Mouse (Mus musculus): ENCODE measurements around the gene Trp53. TPM values are rescaled to one million over a fixed set of nuclear protein-coding genes. Genes with fewer than 3 reads are reported as not detected.
A peak's percentile ranks its signal among the peaks of the same experiment; 100 is the strongest.
"Not testable (repeated sequence)": the region's sequence is repeated elsewhere in the genome, so short reads cannot be mapped to it uniquely, and the experiment has no call there.

The Trp53 gene
- 10 to 100 TPM; 38.0 to 39.1 TPM for total RNA-seq (2021)

DNA sequence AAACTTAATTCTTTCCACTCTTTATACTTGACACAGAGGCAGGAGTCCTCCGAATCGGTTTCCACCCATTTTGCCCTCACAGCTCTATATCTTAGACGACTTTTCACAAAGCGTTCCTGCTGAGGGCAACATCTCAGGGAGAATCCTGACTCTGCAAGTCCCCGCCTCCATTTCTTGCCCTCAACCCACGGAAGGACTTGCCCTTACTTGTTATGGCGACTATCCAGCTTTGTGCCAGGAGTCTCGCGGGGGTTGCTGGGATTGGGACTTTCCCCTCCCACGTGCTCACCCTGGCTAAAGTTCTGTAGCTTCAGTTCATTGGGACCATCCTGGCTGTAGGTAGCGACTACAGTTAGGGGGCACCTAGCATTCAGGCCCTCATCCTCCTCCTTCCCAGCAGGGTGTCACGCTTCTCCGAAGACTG lies at the start of gene Trp53, which contains the start of gene Wrap53:
Gene Trp53, plus strand, starts transcription at position 269 of the 424 bp plus-strand sequence.
Gene Wrap53, minus strand, starts transcription at position 165 of the 424 bp plus-strand sequence.
- intact Hi-C loops (cut with DNase I) = no loop called here
- DNase-seq = peak; percentile 93

DNA sequence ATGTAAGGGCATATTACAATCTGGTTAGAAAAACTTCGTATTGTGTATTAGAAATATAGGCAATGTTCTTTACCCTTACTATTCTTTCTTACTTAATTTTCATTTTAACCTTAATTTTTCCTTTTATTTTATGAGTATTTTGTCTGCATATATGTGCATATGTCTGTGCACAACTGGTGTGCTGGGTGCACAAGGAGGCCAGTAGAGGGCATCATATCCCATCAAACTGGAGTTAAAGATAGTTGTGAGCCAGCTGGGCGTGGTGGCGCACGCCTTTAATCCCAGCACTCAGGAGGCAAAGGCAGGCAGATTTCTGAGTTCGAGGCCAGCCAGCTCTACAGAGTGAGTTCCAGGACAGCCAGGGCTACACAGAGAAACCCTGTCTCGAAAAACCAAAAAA lies 49.4 kb upstream of the Trp53 start:
- DNase-seq; intact Hi-C loops (cut with DNase I): not testable (repeated sequence)

- intact Hi-C loops (cut with DNase I) = no loop called here
- no peak for DNase-seq
These were observed 47.5 kb upstream of the Trp53 start for GRCm38 (mm10) chr11:69532480-69533150.

DNA sequence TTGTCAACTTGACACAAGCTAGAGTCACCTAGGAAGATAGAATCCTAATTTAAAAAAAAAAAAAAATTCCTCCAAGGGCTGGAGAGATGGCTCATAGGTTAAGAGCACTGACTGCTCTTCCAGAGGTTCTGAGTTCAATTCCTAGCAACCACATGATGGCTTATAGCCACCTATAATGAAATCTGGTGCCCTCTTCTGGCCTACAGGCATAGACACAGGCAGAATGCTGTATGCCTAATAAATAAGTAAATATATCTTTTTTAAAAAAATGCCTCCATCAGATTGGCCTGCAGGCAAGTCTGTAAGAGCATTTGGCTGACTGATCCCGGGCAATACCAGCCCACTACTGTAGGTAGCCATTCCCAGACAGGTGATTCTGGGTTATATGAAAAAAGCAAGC lies 45.2 kb upstream of the Trp53 start:
- intact Hi-C loops (cut with DNase I) = no loop called here
- DNase-seq = no peak

GRCm38 (mm10) chr11:69540700-69541099 lies 39.5 kb upstream of the Trp53 start:
- DNase-seq = no peak
- intact Hi-C loops (cut with DNase I) = no loop called here

DNA sequence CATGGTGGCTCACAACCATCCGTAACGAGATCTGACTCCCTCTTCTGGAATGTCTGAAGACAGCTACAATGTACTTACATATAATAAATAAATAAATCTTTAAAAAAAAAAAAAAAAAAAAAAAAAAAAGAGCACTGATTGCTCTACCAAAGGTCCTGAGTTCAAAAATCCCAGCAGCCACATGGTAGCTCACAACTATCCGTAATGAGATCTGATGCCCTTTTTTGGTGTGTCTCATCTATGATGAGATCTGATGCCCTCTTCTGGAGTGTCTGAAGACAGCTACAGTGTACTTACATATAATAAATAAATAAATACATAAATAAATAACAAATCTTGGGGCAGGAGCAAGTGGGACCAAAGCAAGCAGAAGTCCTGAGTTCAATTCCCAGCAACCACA lies 38.4 kb upstream of the Trp53 start:
- intact Hi-C loops (cut with DNase I) = not testable (repeated sequence)

DNA sequence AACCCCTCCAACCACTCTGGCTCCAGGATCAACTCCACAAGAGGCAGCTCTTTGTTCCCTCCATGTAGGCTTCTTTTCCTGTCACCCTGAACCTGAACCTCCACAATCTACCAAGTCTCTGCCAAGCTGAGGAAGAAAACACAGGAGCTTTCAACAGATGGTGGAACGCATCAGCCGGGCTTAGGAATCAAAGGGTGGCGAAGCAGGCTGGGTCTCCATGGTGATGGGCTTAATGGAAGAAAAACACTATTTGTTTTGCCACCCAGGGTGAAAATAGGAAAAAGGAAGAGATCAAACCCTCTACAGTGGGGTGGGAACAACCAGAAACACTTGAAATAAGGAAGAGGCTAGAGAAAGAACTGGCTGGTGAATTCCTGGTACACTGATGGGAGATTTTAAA lies 36.6 kb upstream of the Trp53 start:
- DNase-seq = no peak

More for the DNA sequence above, 38.4 kb upstream of the Trp53 start:
- DNase-seq = not testable (repeated sequence)

GRCm38 (mm10) chr11:69545957-69546356 lies 34.2 kb upstream of the Trp53 start:
- DNase-seq = no peak
- intact Hi-C loops (cut with DNase I) = no loop called here

More for the DNA sequence above, 36.6 kb upstream of the Trp53 start:
- intact Hi-C loops (cut with DNase I) = no loop called here

- intact Hi-C loops (cut with DNase I) = no loop called here
- peak; percentile 88 for DNase-seq
These were observed 33.6 kb upstream of the Trp53 start for GRCm38 (mm10) chr11:69546423-69547053.

- intact Hi-C loops (cut with DNase I) = no loop called here
- DNase-seq = peak; percentile 72
These were observed 33.1 kb upstream of the Trp53 start for GRCm38 (mm10) chr11:69547071-69547470.

DNA sequence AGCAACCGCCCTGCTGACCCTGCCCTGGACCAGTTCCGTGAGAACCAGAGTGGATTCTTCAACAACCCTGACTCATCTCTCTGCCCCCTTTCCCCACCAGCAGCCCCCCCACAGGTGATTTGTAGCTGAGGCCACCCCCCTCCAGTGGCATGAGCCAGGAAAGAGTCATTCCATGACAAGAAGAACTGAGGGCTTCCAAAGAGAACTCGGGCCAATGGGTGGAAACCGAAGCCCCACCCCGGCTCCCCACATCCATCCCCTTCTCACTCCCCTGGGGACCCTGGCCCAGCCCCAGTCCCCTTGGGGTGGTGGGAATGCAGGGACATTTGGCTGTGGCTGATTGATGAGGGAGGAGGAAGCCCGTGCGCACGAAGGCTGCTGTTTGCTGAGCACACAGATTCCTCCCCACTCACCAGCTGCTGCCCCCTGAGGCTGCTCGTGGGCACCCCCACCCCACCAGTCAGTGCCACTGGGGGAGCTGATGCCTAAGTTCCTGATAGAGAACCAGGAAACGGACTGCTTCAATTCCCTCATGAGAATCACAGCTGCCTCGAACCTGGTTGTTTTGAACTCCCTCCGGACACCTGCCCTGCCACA lies 31.0 kb upstream of the Trp53 start, which contains the start of gene Dnah2:
Gene Dnah2, minus strand, starts transcription at position 51 of the 597 bp plus-strand sequence.
- intact Hi-C loops (cut with DNase I) = no loop called here

DNA sequence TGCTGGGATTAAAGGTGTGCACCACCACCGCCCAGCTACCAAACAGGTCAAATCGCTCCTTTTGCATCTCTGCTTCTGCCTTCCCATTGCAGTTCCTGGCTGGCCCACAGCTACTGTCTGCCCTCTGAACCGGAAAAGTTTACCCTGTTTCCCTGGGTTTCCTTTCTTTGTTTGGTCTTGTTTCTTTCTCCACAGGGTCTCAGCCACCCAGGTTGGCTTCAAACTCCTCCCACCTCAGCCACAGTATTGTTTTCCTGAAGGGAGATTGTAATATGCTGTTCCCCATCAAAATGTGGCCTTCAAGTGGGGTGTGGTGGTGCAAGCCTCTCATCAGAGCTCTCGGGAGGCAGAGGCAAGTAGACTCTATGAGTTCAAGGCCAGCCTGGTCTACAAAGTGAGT lies 28.8 kb upstream of the Trp53 start:
- no peak for DNase-seq
- intact Hi-C loops (cut with DNase I) = no loop called here

More for the DNA sequence above, 31.0 kb upstream of the Trp53 start, which contains the start of gene Dnah2:
- no peak for DNase-seq

GRCm38 (mm10) chr11:69552622-69553340 lies 27.4 kb upstream of the Trp53 start:
- intact Hi-C loops (cut with DNase I) = no loop called here
- DNase-seq = peak; percentile 87

- intact Hi-C loops (cut with DNase I) = no loop called here
- no peak for DNase-seq
These were observed 26.8 kb upstream of the Trp53 start for GRCm38 (mm10) chr11:69553341-69553721.

- intact Hi-C loops (cut with DNase I) = no loop called here
- DNase-seq = no peak
These were observed 25.5 kb upstream of the Trp53 start for GRCm38 (mm10) chr11:69554539-69555140.

- intact Hi-C loops (cut with DNase I) = no loop called here
- DNase-seq = peak; percentile 82
These were observed 22.7 kb upstream of the Trp53 start for GRCm38 (mm10) chr11:69557381-69557958.

- intact Hi-C loops (cut with DNase I) = no loop called here
- no peak for DNase-seq
These were observed 21.4 kb upstream of the Trp53 start for GRCm38 (mm10) chr11:69558756-69559155.

- intact Hi-C loops (cut with DNase I) = no loop called here
- DNase-seq = no peak
These were observed 21.0 kb upstream of the Trp53 start for GRCm38 (mm10) chr11:69559183-69559582.

GRCm38 (mm10) chr11:69559851-69560765 lies 20.1 kb upstream of the Trp53 start, which contains the start of gene Efnb3:
Gene Efnb3 (minus strand): TSS chr11:69560205.
- peak; percentile 68 for DNase-seq
- intact Hi-C loops (cut with DNase I) = no loop called here
